Mouse (Mus musculus) MEL (cell line): ENCODE data around the gene Card14.

Source experiments
- CTCF ChIP-seq, 3 experiments: IDR thresholded peaks in 2 of 3; conservative IDR thresholded peaks in 1 of 3; 2 replicates each; pipeline ENCODE4 v1.5.1; 2011 to 2012; ENCODE audit warnings: low read length in 3 of 3, low read depth in 2 of 3, mild to moderate bottlenecking in 2 of 3, improper control_type of control experiment in 1 of 3, inconsistent platforms in 1 of 3, mixed read lengths in 1 of 3, moderate library complexity in 1 of 3; ENCODE audit not compliant: control insufficient read depth in 1 of 3, insufficient read depth in 1 of 3, poor library complexity in 1 of 3, severe bottlenecking in 1 of 3
- MXI1 ChIP-seq: IDR thresholded peaks from 2 replicates; pipeline ENCODE4 v1.6.1; 2011; ENCODE audit warnings: mild to moderate bottlenecking, low read depth, low read length, improper control_type of control experiment
- ZNF384 ChIP-seq: IDR thresholded peaks from 2 replicates; pipeline ENCODE4 v1.6.1; 2012; ENCODE audit warnings: low read depth, mild to moderate bottlenecking, inconsistent platforms, low read length, improper control_type of control experiment

DNA sequence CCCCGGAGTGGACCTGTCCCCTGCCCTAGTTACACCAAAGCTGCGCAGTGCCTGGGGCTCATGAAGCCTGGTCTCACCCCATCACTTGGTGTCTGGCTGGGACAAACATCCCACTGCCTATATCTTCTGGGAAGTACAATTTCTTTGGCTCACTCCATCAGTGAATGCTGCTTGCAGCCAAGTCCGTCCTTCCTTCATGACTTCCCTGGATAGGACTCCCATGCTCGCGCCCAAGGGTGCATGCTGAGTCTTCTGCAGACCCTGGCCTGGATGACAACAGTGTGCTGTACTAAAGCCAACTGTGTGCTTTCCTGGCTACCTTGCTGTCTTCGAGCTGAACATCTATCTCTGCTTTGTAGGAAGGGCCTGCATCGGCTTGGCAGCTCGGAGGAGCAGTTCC lies 36.6 kb downstream of the Card14 start:
- TF ChIP-seq CTCF (IDR thresholded peaks at IDR 0.05 in 2 of 3, conservative IDR thresholded peaks at IDR 0.05 in 1 of 3; ENCODE audit: control insufficient read depth in 1 of 3, insufficient read depth in 1 of 3, low read depth in 2 of 3, low read length in 3 of 3, poor library complexity in 1 of 3, severe bottlenecking in 1 of 3) (no peak), MXI1 (no peak), ZNF384 (no peak)
